Mouse (Mus musculus): ENCODE measurements around the gene Rnf167. TPM values are rescaled to one million over a fixed set of nuclear protein-coding genes. Genes with fewer than 3 reads are reported as not detected.

The Rnf167 gene
- polyA plus RNA-seq, 1 experiment from 2014 or later = 75.1 TPM

DNA sequence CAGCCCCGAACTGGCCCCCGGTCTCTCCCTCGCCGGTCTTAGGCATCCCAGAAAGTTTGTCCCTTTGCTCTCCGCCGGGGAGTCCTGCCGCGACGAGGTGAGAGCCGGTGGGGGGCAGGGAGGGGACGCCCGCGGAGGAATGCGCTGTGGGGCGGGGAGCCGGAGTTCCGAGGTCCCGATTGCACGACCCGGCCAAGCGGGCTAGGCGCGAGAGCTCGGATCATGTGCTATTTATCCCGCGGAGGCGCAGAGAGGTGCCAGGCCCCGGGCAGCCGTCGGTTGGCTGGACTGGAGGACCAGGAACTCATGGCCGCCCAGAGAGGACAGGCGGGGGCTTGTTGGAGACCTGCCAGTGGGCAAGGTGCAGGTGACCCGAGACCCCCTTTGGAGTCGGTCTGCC lies 53.6 kb downstream of the Rnf167 start:
- ATAC-seq (replicated peaks; ENCODE audit: insufficient number of reproducible peaks, insufficient read depth, low FRiP score, low read depth) = peak; percentile 59

More for the DNA sequence above, 53.6 kb downstream of the Rnf167 start:
- Histone ChIP-seq H3K4me2 (peak overlapping the region; percentile 89), H3K4me1 (replicated peaks) (peaks cover 35% of the 10 kb centered on the region), H3K9ac (peak overlapping the region; percentile 98), H3K4me3 (peak overlapping the region; percentile 91), H3K9me3 (replicated peaks) (no peaks in the 10 kb centered on the region), H3K27ac (peak overlapping the region; percentile 96), H3K36me3 (peaks cover 25% of the 10 kb centered on the region), H3K27me3 (no peaks in the 10 kb centered on the region)
- under 1% methylated on average over 34 of the region's 34 CpGs for WGBS

Other genes with a start within 250 kb of the Rnf167 start
- gene Pelp1, start 237.2 kb upstream of the Rnf167 start, polyA plus RNA-seq (2015; fragmentation: Nextera tagmentation; extraction: Ambion mirVana) = 17.6 and 24.3 TPM in 2 replicates
- gene Arrb2, start 214.6 kb upstream of the Rnf167 start, polyA plus RNA-seq (2015; fragmentation: Nextera tagmentation; extraction: Ambion mirVana) = 11.4 and 14.7 TPM in 2 replicates
- 19.5 and 24.2 TPM in 2 replicates for gene Med11, start 195.3 kb upstream of the Rnf167 start, polyA plus RNA-seq (2015; fragmentation: Nextera tagmentation; extraction: Ambion mirVana)
- 1.5 and 1.8 TPM in 2 replicates for gene Zmynd15, start 187.8 kb upstream of the Rnf167 start, polyA plus RNA-seq (2015; fragmentation: Nextera tagmentation; extraction: Ambion mirVana)
- gene Cxcl16, start 187.3 kb upstream of the Rnf167 start, polyA plus RNA-seq (2015; fragmentation: Nextera tagmentation; extraction: Ambion mirVana) = 9.0 and 10.2 TPM in 2 replicates
- gene Tm4sf5, start 142.0 kb upstream of the Rnf167 start, polyA plus RNA-seq (2015; fragmentation: Nextera tagmentation; extraction: Ambion mirVana) = 4.9 and 5.4 TPM in 2 replicates
- 0.19 and 0.37 TPM in 2 replicates for gene Vmo1, start 132.6 kb upstream of the Rnf167 start, polyA plus RNA-seq (2015; fragmentation: Nextera tagmentation; extraction: Ambion mirVana)
- 0.42 TPM in 1 of 2 replicates, not detected in the other for gene Gltpd2, start 128.0 kb upstream of the Rnf167 start, polyA plus RNA-seq (2015; fragmentation: Nextera tagmentation; extraction: Ambion mirVana)
- gene Psmb6, start 121.9 kb upstream of the Rnf167 start, polyA plus RNA-seq (2015; fragmentation: Nextera tagmentation; extraction: Ambion mirVana) = 509 and 590 TPM in 2 replicates
- gene Gm40193, start 114.3 kb upstream of the Rnf167 start, polyA plus RNA-seq (2015; fragmentation: Nextera tagmentation; extraction: Ambion mirVana) = not detected in 2 replicates
- gene Pld2, start 107.2 kb upstream of the Rnf167 start, polyA plus RNA-seq (2015; fragmentation: Nextera tagmentation; extraction: Ambion mirVana) = 10.4 and 11.7 TPM in 2 replicates
- gene Mink1, start 84.4 kb upstream of the Rnf167 start, polyA plus RNA-seq (2015; fragmentation: Nextera tagmentation; extraction: Ambion mirVana) = 8.1 and 11.8 TPM in 2 replicates
- not detected in 2 replicates for gene 4930544D05Rik, start 31.4 kb upstream of the Rnf167 start, polyA plus RNA-seq (2015; fragmentation: Nextera tagmentation; extraction: Ambion mirVana)
- 0.30 TPM in 1 of 2 replicates, not detected in the other for gene Chrne, start 28.0 kb upstream of the Rnf167 start, polyA plus RNA-seq (2015; fragmentation: Nextera tagmentation; extraction: Ambion mirVana)
- gene Gp1ba, start 8.1 kb upstream of the Rnf167 start, polyA plus RNA-seq (2015; fragmentation: Nextera tagmentation; extraction: Ambion mirVana) = 0.62 and 0.67 TPM in 2 replicates
- gene Slc25a11, start 244 bp downstream of the Rnf167 start, polyA plus RNA-seq (2015; fragmentation: Nextera tagmentation; extraction: Ambion mirVana) = 279 TPM in 2 replicates
- gene Pfn1, start 7.4 kb downstream of the Rnf167 start, polyA plus RNA-seq (2015; fragmentation: Nextera tagmentation; extraction: Ambion mirVana) = 1,318 and 1,359 TPM in 2 replicates
- 389 and 492 TPM in 2 replicates for gene Eno3, start 10.0 kb downstream of the Rnf167 start, polyA plus RNA-seq (2015; fragmentation: Nextera tagmentation; extraction: Ambion mirVana)
- 168 and 186 TPM in 2 replicates for gene Spag7, start 22.2 kb downstream of the Rnf167 start, polyA plus RNA-seq (2015; fragmentation: Nextera tagmentation; extraction: Ambion mirVana)
- 11.3 and 16.0 TPM in 2 replicates for gene Camta2, start 40.9 kb downstream of the Rnf167 start, polyA plus RNA-seq (2015; fragmentation: Nextera tagmentation; extraction: Ambion mirVana)
- gene Inca1, start 52.9 kb downstream of the Rnf167 start, polyA plus RNA-seq (2015; fragmentation: Nextera tagmentation; extraction: Ambion mirVana) = 1.4 and 2.2 TPM in 2 replicates
- 5.3 and 5.5 TPM in 2 replicates for gene Kif1c, start 53.3 kb downstream of the Rnf167 start, polyA plus RNA-seq (2015; fragmentation: Nextera tagmentation; extraction: Ambion mirVana)
- gene Zfp3, start 117.0 kb downstream of the Rnf167 start, polyA plus RNA-seq (2015; fragmentation: Nextera tagmentation; extraction: Ambion mirVana) = 8.4 and 9.3 TPM in 2 replicates
- 0.45 and 0.60 TPM in 2 replicates for gene Scimp, start 165.4 kb downstream of the Rnf167 start, polyA plus RNA-seq (2015; fragmentation: Nextera tagmentation; extraction: Ambion mirVana)
- 26.4 and 29.1 TPM in 2 replicates for gene Rabep1, start 197.5 kb downstream of the Rnf167 start, polyA plus RNA-seq (2015; fragmentation: Nextera tagmentation; extraction: Ambion mirVana)

All from heart, embryonic 15.5 days (tissue).